Mouse (Mus musculus) C2C12 (cell line): ENCODE data around the gene H2-T24.

Experiments used
- CEBPB ChIP-seq: IDR thresholded peaks from one replicate; pipeline ENCODE4 v1.6.1; 2011; ENCODE audit warnings: low read depth, mild to moderate bottlenecking, control low read depth, moderate library complexity
- CTCF ChIP-seq: IDR thresholded peaks from one replicate; pipeline ENCODE4 v1.5.1; 2011; ENCODE audit not compliant: control insufficient read depth, insufficient read depth, insufficient read length
- MYOD1 ChIP-seq: IDR thresholded peaks from one replicate; pipeline ENCODE4 v1.6.1; 2011; ENCODE audit warnings: low read depth; ENCODE audit not compliant: control insufficient read depth, insufficient read length
- USF1 ChIP-seq: IDR thresholded peaks from one replicate; pipeline ENCODE4 v1.6.1; 2011; ENCODE audit warnings: low read depth, mild to moderate bottlenecking, control low read depth, moderate library complexity

DNA sequence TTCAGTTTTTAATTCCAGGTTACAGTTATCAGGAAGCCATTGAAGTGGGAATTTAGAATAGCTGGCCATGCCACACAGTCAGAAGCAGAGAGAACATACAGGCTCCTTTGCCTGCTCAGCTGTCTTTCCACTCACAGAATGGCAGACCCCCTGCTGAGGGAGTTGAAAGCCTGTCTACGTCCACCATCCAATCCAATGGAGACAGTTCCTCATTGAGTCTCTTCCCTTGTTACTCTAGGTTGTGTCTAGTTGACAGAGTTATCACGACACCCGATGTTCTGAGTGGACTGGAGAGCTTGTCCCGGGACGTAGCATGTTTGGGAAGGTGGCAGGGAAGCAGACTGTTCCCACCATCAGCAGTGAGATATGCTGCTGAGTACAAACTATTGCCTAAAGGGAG, 4.8 kb upstream of the H2-T24 start:
- TF ChIP-seq CEBPB, result no peak
- TF ChIP-seq USF1, result no peak
- TF ChIP-seq CTCF, result no peak
- no peak for TF ChIP-seq MYOD1
